Mouse (Mus musculus): ENCODE measurements around the gene Lmntd1. TPM values are rescaled to one million over a fixed set of nuclear protein-coding genes. Genes with fewer than 3 reads are reported as not detected.

The Lmntd1 gene
- polyA plus RNA-seq, 1 experiment: not detected

DNA sequence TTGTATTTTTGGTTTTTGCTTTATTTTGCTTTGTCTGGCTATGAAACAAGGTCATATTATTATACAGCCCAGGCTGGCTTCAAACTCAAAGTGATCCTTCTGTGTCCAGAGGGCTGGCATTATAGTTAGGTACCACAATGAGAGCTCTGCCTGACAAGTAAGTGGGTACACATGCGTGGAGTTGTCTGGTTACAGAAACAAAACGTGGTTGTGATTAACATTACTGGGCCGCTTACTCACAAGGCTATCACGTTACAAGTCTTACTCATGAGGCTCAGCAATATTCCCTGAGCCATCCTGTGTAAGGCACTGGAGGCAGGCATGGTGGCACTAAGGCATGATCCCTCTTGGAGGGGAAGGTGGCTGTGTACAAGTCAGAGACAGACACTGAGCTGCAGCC is 49.4 kb downstream of the Lmntd1 start:
- H3K4me3 ChIP-seq (ENCODE audit: low read depth, low read length): no peak overlapping the region
- TF ChIP-seq CTCF (IDR thresholded peaks at IDR 0.05; ENCODE audit: extremely low read depth, insufficient read length, insufficient replicate concordance, low read depth, low read length): no peak
- no peak for TF ChIP-seq POLR2A (IDR thresholded peaks at IDR 0.05; ENCODE audit: low read depth, low read length)
- no peaks in the 10 kb centered on the region for H3K27me3 ChIP-seq (ENCODE audit: control insufficient read depth, insufficient read depth, low read length)
- no peak overlapping the region for H3K27ac ChIP-seq (ENCODE audit: insufficient read depth, low read depth, low read length)
- 76% methylated on average over 4 of the region's 4 CpGs for WGBS
- H3K4me1 ChIP-seq (ENCODE audit: control insufficient read depth, insufficient read depth, insufficient read length, low read length): no peaks in the 10 kb centered on the region
- no peaks in the 10 kb centered on the region for H3K36me3 ChIP-seq (ENCODE audit: control insufficient read depth, insufficient read depth, low read length)

- Histone ChIP-seq H3K4me3 (ENCODE audit: low read depth, low read length) (no peak overlapping the region), H3K27me3 (ENCODE audit: control insufficient read depth, insufficient read depth, low read length) (no peaks in the 10 kb centered on the region), H3K27ac (ENCODE audit: insufficient read depth, low read depth, low read length) (no peak overlapping the region), H3K36me3 (ENCODE audit: control insufficient read depth, insufficient read depth, low read length) (no peaks in the 10 kb centered on the region), H3K4me1 (ENCODE audit: control insufficient read depth, insufficient read depth, insufficient read length, low read length) (no peaks in the 10 kb centered on the region)
- WGBS: 38% methylated on average over 15 of the region's 15 CpGs
- TF ChIP-seq CTCF (IDR thresholded peaks at IDR 0.05; ENCODE audit: extremely low read depth, insufficient read length, insufficient replicate concordance, low read depth, low read length) (no peak), POLR2A (IDR thresholded peaks at IDR 0.05; ENCODE audit: low read depth, low read length) (no peak)
Measured at GRCm38 (mm10) chr6:145557059-145557992, 56.8 kb downstream of the Lmntd1 start.

- TF ChIP-seq CTCF (IDR thresholded peaks at IDR 0.05; ENCODE audit: extremely low read depth, insufficient read length, insufficient replicate concordance, low read depth, low read length): no peak
- TF ChIP-seq POLR2A (IDR thresholded peaks at IDR 0.05; ENCODE audit: low read depth, low read length): no peak
- no peak overlapping the region for H3K4me3 ChIP-seq (ENCODE audit: low read depth, low read length)
- no peaks in the 10 kb centered on the region for H3K36me3 ChIP-seq (ENCODE audit: control insufficient read depth, insufficient read depth, low read length)
- no peak overlapping the region for H3K27ac ChIP-seq (ENCODE audit: insufficient read depth, low read depth, low read length)
- H3K27me3 ChIP-seq (ENCODE audit: control insufficient read depth, insufficient read depth, low read length): no peaks in the 10 kb centered on the region
- WGBS: 70% methylated on average over 7 of the region's 7 CpGs
- H3K4me1 ChIP-seq (ENCODE audit: control insufficient read depth, insufficient read depth, insufficient read length, low read length): no peaks in the 10 kb centered on the region
Measured at GRCm38 (mm10) chr6:145553226-145553625, 60.9 kb downstream of the Lmntd1 start.

GRCm38 (mm10) chr6:145552817-145553216 is 61.3 kb downstream of the Lmntd1 start:
- H3K27ac ChIP-seq (ENCODE audit: insufficient read depth, low read depth, low read length): no peak overlapping the region
- no peak overlapping the region for H3K4me3 ChIP-seq (ENCODE audit: low read depth, low read length)
- H3K27me3 ChIP-seq (ENCODE audit: control insufficient read depth, insufficient read depth, low read length): no peaks in the 10 kb centered on the region
- TF ChIP-seq POLR2A (IDR thresholded peaks at IDR 0.05; ENCODE audit: low read depth, low read length) (no peak), CTCF (IDR thresholded peaks at IDR 0.05; ENCODE audit: extremely low read depth, insufficient read length, insufficient replicate concordance, low read depth, low read length) (no peak)
- H3K4me1 ChIP-seq (ENCODE audit: control insufficient read depth, insufficient read depth, insufficient read length, low read length): no peaks in the 10 kb centered on the region
- WGBS: 90% methylated on average over 3 of the region's 3 CpGs
- H3K36me3 ChIP-seq (ENCODE audit: control insufficient read depth, insufficient read depth, low read length): no peaks in the 10 kb centered on the region

GRCm38 (mm10) chr6:145550993-145551392 is 63.1 kb downstream of the Lmntd1 start:
- Histone ChIP-seq H3K27ac (ENCODE audit: insufficient read depth, low read depth, low read length) (no peak overlapping the region), H3K36me3 (ENCODE audit: control insufficient read depth, insufficient read depth, low read length) (no peaks in the 10 kb centered on the region), H3K4me3 (ENCODE audit: low read depth, low read length) (no peak overlapping the region), H3K4me1 (ENCODE audit: control insufficient read depth, insufficient read depth, insufficient read length, low read length) (no peaks in the 10 kb centered on the region), H3K27me3 (ENCODE audit: control insufficient read depth, insufficient read depth, low read length) (no peaks in the 10 kb centered on the region)
- WGBS: 77% methylated on average over 5 of the region's 5 CpGs
- TF ChIP-seq CTCF (IDR thresholded peaks at IDR 0.05; ENCODE audit: extremely low read depth, insufficient read length, insufficient replicate concordance, low read depth, low read length) (no peak), POLR2A (IDR thresholded peaks at IDR 0.05; ENCODE audit: low read depth, low read length) (no peak)

DNA sequence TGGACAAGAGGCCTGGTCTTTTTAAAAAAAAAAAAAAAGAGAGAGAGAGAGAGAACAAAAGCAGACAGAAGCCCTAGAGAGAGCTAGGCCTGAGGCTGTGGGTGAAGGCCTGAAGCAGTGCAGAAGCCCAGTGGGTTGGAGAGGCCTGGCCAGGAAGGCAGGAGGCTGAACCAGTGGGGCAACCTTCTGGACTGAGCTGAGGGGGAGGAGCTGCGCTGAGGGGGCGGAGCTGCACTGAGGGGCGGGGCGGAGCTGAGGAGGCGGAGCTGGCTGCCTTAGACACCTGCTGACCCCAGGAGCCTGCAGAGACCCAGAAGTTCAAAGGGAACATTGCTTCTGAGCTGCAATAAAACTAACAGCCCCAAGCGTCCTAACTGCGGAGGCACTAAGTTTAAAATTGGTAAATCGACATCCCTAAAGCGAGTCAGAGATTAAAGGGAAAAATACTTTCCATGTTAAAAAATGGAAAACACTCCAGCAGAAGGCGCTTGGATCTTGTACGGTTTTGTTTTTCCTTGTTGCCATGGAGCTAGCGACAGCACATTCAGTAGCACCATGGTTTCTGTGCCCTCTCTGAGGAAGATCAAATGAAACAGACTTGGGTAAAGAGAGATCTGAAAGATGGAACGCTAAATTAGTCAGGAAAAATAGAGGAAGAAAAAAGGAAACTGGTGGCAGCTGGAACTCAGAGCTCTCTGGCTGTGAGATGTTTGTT is 68.0 kb downstream of the Lmntd1 start:
- TF ChIP-seq CTCF (IDR thresholded peaks at IDR 0.05; ENCODE audit: extremely low read depth, insufficient read length, insufficient replicate concordance, low read depth, low read length): no peak
- TF ChIP-seq POLR2A (IDR thresholded peaks at IDR 0.05; ENCODE audit: low read depth, low read length): no peak
- H3K27me3 ChIP-seq (ENCODE audit: control insufficient read depth, insufficient read depth, low read length): no peaks in the 10 kb centered on the region
- no peaks in the 10 kb centered on the region for H3K36me3 ChIP-seq (ENCODE audit: control insufficient read depth, insufficient read depth, low read length)
- 0 out of 2 replicates have a peak, but pooled peaks cover 2% of the 10 kb centered on the region for H3K4me1 ChIP-seq (ENCODE audit: control insufficient read depth, insufficient read depth, insufficient read length, low read length)
- WGBS: 39% methylated on average over 13 of the region's 13 CpGs
- H3K4me3 ChIP-seq (ENCODE audit: low read depth, low read length): no peak overlapping the region
- H3K27ac ChIP-seq (ENCODE audit: insufficient read depth, low read depth, low read length): no peak overlapping the region

DNA sequence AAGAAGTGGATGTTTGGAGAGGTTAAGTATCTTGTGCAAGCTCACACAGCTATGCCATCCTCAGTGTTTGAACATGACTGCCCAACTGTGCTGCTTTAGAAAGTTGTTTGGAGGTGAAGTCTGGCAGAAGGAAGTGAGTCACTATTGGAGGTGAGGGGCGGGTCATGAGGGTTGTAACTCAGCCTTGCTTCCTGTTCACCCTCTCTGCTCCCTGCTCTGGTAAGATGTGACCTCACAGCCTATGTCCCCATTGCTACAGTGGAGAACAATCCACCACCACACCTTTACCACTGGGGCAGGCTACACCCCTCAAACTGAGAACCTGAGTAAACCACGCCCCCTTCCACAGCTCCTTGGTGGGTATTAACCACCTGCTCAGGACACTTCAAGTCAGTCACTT is 69.3 kb downstream of the Lmntd1 start:
- 89% methylated on average over 2 of the region's 2 CpGs for WGBS
- no peaks in the 10 kb centered on the region for H3K36me3 ChIP-seq (ENCODE audit: control insufficient read depth, insufficient read depth, low read length)
- no peak overlapping the region for H3K4me3 ChIP-seq (ENCODE audit: low read depth, low read length)
- TF ChIP-seq CTCF (IDR thresholded peaks at IDR 0.05; ENCODE audit: extremely low read depth, insufficient read length, insufficient replicate concordance, low read depth, low read length): no peak
- no peak for TF ChIP-seq POLR2A (IDR thresholded peaks at IDR 0.05; ENCODE audit: low read depth, low read length)
- 0 out of 2 replicates have a peak, but pooled peaks cover 2% of the 10 kb centered on the region for H3K4me1 ChIP-seq (ENCODE audit: control insufficient read depth, insufficient read depth, insufficient read length, low read length)
- H3K27ac ChIP-seq (ENCODE audit: insufficient read depth, low read depth, low read length): no peak overlapping the region
- H3K27me3 ChIP-seq (ENCODE audit: control insufficient read depth, insufficient read depth, low read length): no peaks in the 10 kb centered on the region

All from small intestine, adult 2 months (tissue).